Mouse (Mus musculus) stomach, embryonic 15.5 days (tissue): ENCODE measurements around the gene Casz1. TPM values are rescaled to one million over a fixed set of nuclear protein-coding genes. Genes with fewer than 3 reads are reported as not detected.

Source experiments
- ATAC-seq: fragments of 200-750 bp; cut with Nextera tagmentation; 2 replicates; pipeline ENCODE4 v1.8.0; 2017; ENCODE audit warnings: low read depth, moderate number of reproducible peaks, moderate TSS enrichment; ENCODE audit not compliant: insufficient read depth, low FRiP score
- H3K27ac ChIP-seq: fragments of 300-500 bp; sonication (generic); 2 replicates; pipeline ENCODE4 v1.5.1; 2015; ENCODE audit warnings: mild to moderate bottlenecking, inconsistent platforms
- H3K27me3 ChIP-seq: fragments of 300-500 bp; sonication (generic); replicated peaks from 2 replicates; pipeline ENCODE4 v1.6.1; 2015; ENCODE audit warnings: inconsistent platforms
- H3K36me3 ChIP-seq: fragments of 300-500 bp; sonication (generic); 2 replicates; pipeline ENCODE4 v1.6.1; 2015; ENCODE audit warnings: inconsistent platforms
- H3K4me1 ChIP-seq: fragments of 300-500 bp; sonication (generic); 2 replicates; pipeline ENCODE4 v1.6.1; 2015; ENCODE audit warnings: inconsistent platforms
- H3K4me2 ChIP-seq: fragments of 300-500 bp; sonication (generic); 2 replicates; pipeline ENCODE4 v1.6.1; 2015; ENCODE audit warnings: mild to moderate bottlenecking, inconsistent platforms
- H3K4me3 ChIP-seq: fragments of 300-500 bp; sonication (generic); replicated peaks from 2 replicates; pipeline ENCODE4 v1.5.1; 2015; ENCODE audit warnings: inconsistent platforms
- H3K9ac ChIP-seq: fragments of 300-500 bp; sonication (generic); 2 replicates; pipeline ENCODE4 v1.6.1; 2015; ENCODE audit warnings: inconsistent platforms
- H3K9me3 ChIP-seq: fragments of 300-500 bp; sonication (generic); 2 replicates; pipeline ENCODE4 v1.6.1; 2016; ENCODE audit warnings: inconsistent platforms
- WGBS: fragments of 180-500 bp; shearing (Covaris S2); methylation state at CpG from one replicate; pipeline ENCODE4 v1.1.7; 2015; 5-methylcytosine and 5-hydroxymethylcytosine counted together
- polyA plus RNA-seq: library from polyadenylated mRNA; unstranded; fragments of >200 nt; fragmentation: Nextera tagmentation; extraction: Ambion mirVana; gene quantifications from 2 replicates; pipeline ENCODE4 v1.2.1, GENCODE M21; 2015

The Casz1 gene
- polyA plus RNA-seq, 1 experiment from 2014 or later, result 8.9 TPM

GRCm38 (mm10) chr4:148899927-148900294 lies 95.7 kb downstream of the Casz1 start:
- WGBS, result 28% methylated on average over 1 of the region's 1 CpGs
- Histone ChIP-seq H3K4me1 (peaks cover 36% of the 10 kb centered on the region), H3K4me3 (peak overlapping the region; percentile 70), H3K27ac (peak overlapping the region; percentile 86), H3K36me3 (no peaks in the 10 kb centered on the region), H3K9ac (no peak overlapping the region), H3K27me3 (peaks cover 27% of the 10 kb centered on the region), H3K9me3 (no peaks in the 10 kb centered on the region), H3K4me2 (peak overlapping the region; percentile 98)
- no peak for ATAC-seq

GRCm38 (mm10) chr4:148900295-148901211 lies 96.3 kb downstream of the Casz1 start:
- peak overlapping the region; percentile 46; the same call in 1 of the 2 replicates for H3K9ac ChIP-seq
- peaks cover 36% of the 10 kb centered on the region for H3K4me1 ChIP-seq
- H3K4me3 ChIP-seq, result peak overlapping the region; percentile 70
- ATAC-seq, result peak; percentile 86
- H3K9me3 ChIP-seq, result no peaks in the 10 kb centered on the region
- H3K27me3 ChIP-seq, result peaks cover 27% of the 10 kb centered on the region
- H3K4me2 ChIP-seq, result peak overlapping the region; percentile 98
- under 1% methylated on average over 80 of the region's 123 CpGs for WGBS
- no peaks in the 10 kb centered on the region for H3K36me3 ChIP-seq
- peak overlapping the region; percentile 86 for H3K27ac ChIP-seq

GRCm38 (mm10) chr4:148901275-148902052 lies 97.2 kb downstream of the Casz1 start:
- no peaks in the 10 kb centered on the region for H3K9me3 ChIP-seq
- H3K4me1 ChIP-seq, result peaks cover 35% of the 10 kb centered on the region
- H3K27me3 ChIP-seq, result peaks cover 22% of the 10 kb centered on the region; the same call in 1 of the 2 replicates
- H3K4me2 ChIP-seq, result peak overlapping the region; percentile 98
- H3K4me3 ChIP-seq, result peak overlapping the region; percentile 70
- 1% methylated on average over 64 of the region's 64 CpGs for WGBS
- no peak for ATAC-seq
- no peaks in the 10 kb centered on the region for H3K36me3 ChIP-seq
- H3K27ac ChIP-seq, result peak overlapping the region; percentile 59
- peak overlapping the region; percentile 46 for H3K9ac ChIP-seq

- 36% methylated on average over 8 of the region's 8 CpGs for WGBS
- Histone ChIP-seq H3K4me3 (no peak overlapping the region), H3K27ac (peak overlapping the region; percentile 75)
Measured at GRCm38 (mm10) chr4:148902919-148903727, 98.9 kb downstream of the Casz1 start.

GRCm38 (mm10) chr4:148905295-148905694 lies 101.1 kb downstream of the Casz1 start:
- Histone ChIP-seq H3K9ac (no peak overlapping the region), H3K4me1 (peaks cover 54% of the 10 kb centered on the region; the same call in 1 of the 2 replicates), H3K4me2 (no peak overlapping the region), H3K27ac (no peak overlapping the region), H3K27me3 (peaks cover 18% of the 10 kb centered on the region; the same call in 1 of the 2 replicates), H3K9me3 (no peaks in the 10 kb centered on the region), H3K4me3 (no peak overlapping the region), H3K36me3 (no peaks in the 10 kb centered on the region)
- 92% methylated on average over 7 of the region's 7 CpGs for WGBS
- ATAC-seq, result no peak

More at GRCm38 (mm10) chr4:148902919-148903727, 98.9 kb downstream of the Casz1 start:
- Histone ChIP-seq H3K36me3 (no peaks in the 10 kb centered on the region), H3K4me1 (peaks cover 44% of the 10 kb centered on the region), H3K27me3 (peaks cover 27% of the 10 kb centered on the region; the same call in 1 of the 2 replicates), H3K4me2 (peak overlapping the region; percentile 98; the same call in 1 of the 2 replicates), H3K9me3 (no peaks in the 10 kb centered on the region), H3K9ac (no peak overlapping the region)
- 0 out of 2 replicates have a peak, but pooled peaks have one; percentile 11 for ATAC-seq

- no peak for ATAC-seq
- Histone ChIP-seq H3K9me3 (no peaks in the 10 kb centered on the region), H3K4me3 (no peak overlapping the region), H3K36me3 (no peaks in the 10 kb centered on the region), H3K27me3 (peaks cover 12% of the 10 kb centered on the region; the same call in 1 of the 2 replicates), H3K9ac (no peak overlapping the region), H3K4me2 (no peak overlapping the region), H3K4me1 (peaks cover 60% of the 10 kb centered on the region; the same call in 1 of the 2 replicates), H3K27ac (peak overlapping the region; percentile 75; the same call in 1 of the 2 replicates)
- WGBS, result 72% methylated on average over 10 of the region's 10 CpGs
Measured at GRCm38 (mm10) chr4:148906806-148907205, 102.6 kb downstream of the Casz1 start.

- no peaks in the 10 kb centered on the region for H3K9me3 ChIP-seq
- H3K27ac ChIP-seq, result peak overlapping the region; percentile 75
- 41% methylated on average over 11 of the region's 11 CpGs for WGBS
- no peak overlapping the region for H3K9ac ChIP-seq
- H3K4me1 ChIP-seq, result peaks cover 63% of the 10 kb centered on the region; the same call in 1 of the 2 replicates
- peaks cover 7% of the 10 kb centered on the region; the same call in 1 of the 2 replicates for H3K27me3 ChIP-seq
- H3K36me3 ChIP-seq, result no peaks in the 10 kb centered on the region
- H3K4me2 ChIP-seq, result 0 out of 2 replicates have a peak overlapping the region, but pooled peaks have one; percentile 6
- no peak overlapping the region for H3K4me3 ChIP-seq
- ATAC-seq, result no peak; the same call in 1 of the 2 replicates
Measured at GRCm38 (mm10) chr4:148908214-148908681, 104.0 kb downstream of the Casz1 start.

- ATAC-seq, result peak; percentile 50
- 81% methylated on average over 15 of the region's 15 CpGs for WGBS
- Histone ChIP-seq H3K27ac (peak overlapping the region; percentile 75), H3K9ac (0 out of 2 replicates have a peak overlapping the region, but pooled peaks have one; percentile 2), H3K9me3 (no peaks in the 10 kb centered on the region), H3K4me2 (0 out of 2 replicates have a peak overlapping the region, but pooled peaks have one; percentile 6), H3K4me3 (no peak overlapping the region), H3K36me3 (no peaks in the 10 kb centered on the region), H3K27me3 (0 out of 2 replicates have a peak, but pooled peaks cover 4% of the 10 kb centered on the region), H3K4me1 (peaks cover 62% of the 10 kb centered on the region; the same call in 1 of the 2 replicates)
Measured at GRCm38 (mm10) chr4:148908760-148909510, 104.7 kb downstream of the Casz1 start.

- Histone ChIP-seq H3K4me1 (peaks cover 67% of the 10 kb centered on the region; the same call in 1 of the 2 replicates), H3K27ac (peak overlapping the region; percentile 75; the same call in 1 of the 2 replicates), H3K4me2 (no peak overlapping the region), H3K4me3 (no peak overlapping the region), H3K9me3 (no peaks in the 10 kb centered on the region), H3K27me3 (0 out of 2 replicates have a peak, but pooled peaks cover 4% of the 10 kb centered on the region), H3K9ac (0 out of 2 replicates have a peak overlapping the region, but pooled peaks have one; percentile 2), H3K36me3 (no peaks in the 10 kb centered on the region)
- WGBS, result 74% methylated on average over 11 of the region's 11 CpGs
- ATAC-seq, result no peak
Measured at GRCm38 (mm10) chr4:148909566-148909965, 105.3 kb downstream of the Casz1 start.

GRCm38 (mm10) chr4:148912134-148912533 lies 107.9 kb downstream of the Casz1 start:
- no peak for ATAC-seq
- Histone ChIP-seq H3K27me3 (0 out of 2 replicates have a peak, but pooled peaks cover 4% of the 10 kb centered on the region), H3K4me1 (peaks cover 67% of the 10 kb centered on the region; the same call in 1 of the 2 replicates), H3K4me2 (no peak overlapping the region), H3K9me3 (no peaks in the 10 kb centered on the region), H3K4me3 (no peak overlapping the region), H3K27ac (no peak overlapping the region), H3K36me3 (no peaks in the 10 kb centered on the region), H3K9ac (no peak overlapping the region)
- WGBS, result 55% methylated on average over 7 of the region's 7 CpGs
